Mouse (Mus musculus): ENCODE results near the gene Sycp2l. TPM values are rescaled to one million over a fixed set of nuclear protein-coding genes. Genes with fewer than 3 reads are reported as not detected.

Gene Sycp2l
- polyA plus RNA-seq, 1 experiment from 2014 or later, result not detected

GRCm38 (mm10) chr13:41094160-41094559, 19.9 kb upstream of the Sycp2l start:
- no peak overlapping the region for H3K4me3 ChIP-seq (ENCODE audit: low read depth, low read length)
- 0 out of 2 replicates have a peak, but pooled peaks cover 11% of the 10 kb centered on the region for H3K27me3 ChIP-seq (replicated peaks; ENCODE audit: insufficient read depth, low read length)
- no peak overlapping the region for H3K4me2 ChIP-seq (replicated peaks; ENCODE audit: low read depth, low read length)
- H3K9me3 ChIP-seq (ENCODE audit: low read length), result no peaks in the 10 kb centered on the region
- no peaks in the 10 kb centered on the region for H3K4me1 ChIP-seq (ENCODE audit: insufficient read depth, low read depth, low read length)
- DNase-seq (ENCODE audit: low spot score) (no peak), ATAC-seq (no peak)
- no peak overlapping the region for H3K27ac ChIP-seq (ENCODE audit: low read length)
- H3K36me3 ChIP-seq (ENCODE audit: insufficient read depth, low read length), result no peaks in the 10 kb centered on the region
- TF ChIP-seq CTCF (IDR thresholded peaks at IDR 0.05) (no peak), EP300 (IDR thresholded peaks at IDR 0.05) (no peak)
- WGBS, result 59% methylated on average over 10 of the region's 10 CpGs
- no peak overlapping the region for H3K9ac ChIP-seq (replicated peaks; ENCODE audit: low read depth)

DNA sequence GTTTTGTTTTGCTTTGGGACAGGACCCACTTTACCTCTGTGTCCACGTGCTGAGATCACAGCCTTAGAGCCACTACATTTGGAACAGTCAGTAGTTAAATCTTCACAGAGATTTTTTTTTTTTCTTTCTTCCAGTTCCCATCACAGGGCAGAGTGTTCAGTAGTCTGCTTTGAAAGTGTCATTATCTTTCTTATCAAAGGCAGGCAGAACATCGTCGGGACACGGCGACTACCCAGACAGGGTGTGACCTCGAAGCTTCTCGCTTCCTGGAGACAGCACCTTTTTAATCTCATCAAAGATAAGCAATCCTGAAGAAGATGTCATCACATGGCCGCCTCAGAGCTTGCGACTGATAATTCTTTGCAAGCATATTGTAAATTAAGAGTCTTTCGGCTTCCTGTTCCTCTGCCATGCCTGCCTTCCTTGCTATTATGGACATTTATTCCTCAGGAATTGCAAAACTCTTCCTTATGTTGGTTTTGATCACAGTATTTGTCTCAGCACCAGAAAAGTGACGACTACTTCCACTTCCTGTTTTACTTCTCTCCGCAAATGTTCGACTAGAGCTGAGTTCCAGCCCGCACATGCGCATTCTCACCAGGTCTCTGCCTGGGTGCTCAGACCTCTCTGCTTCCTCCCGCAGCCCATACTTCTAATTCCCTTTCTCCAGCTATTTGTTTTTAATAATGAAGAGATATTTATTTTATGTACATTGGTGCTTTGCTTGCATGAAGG, 16.6 kb upstream of the Sycp2l start:
- H3K27me3 ChIP-seq (replicated peaks; ENCODE audit: insufficient read depth, low read length), result 0 out of 2 replicates have a peak, but pooled peaks cover 6% of the 10 kb centered on the region
- H3K36me3 ChIP-seq (ENCODE audit: insufficient read depth, low read length), result no peaks in the 10 kb centered on the region
- no peak overlapping the region for H3K27ac ChIP-seq (ENCODE audit: low read length)
- TF ChIP-seq EP300 (IDR thresholded peaks at IDR 0.05), result no peak
- TF ChIP-seq CTCF (IDR thresholded peaks at IDR 0.05), result no peak
- 33% methylated on average over 16 of the region's 16 CpGs for whole genome bisulfite sequencing
- H3K4me2 ChIP-seq (replicated peaks; ENCODE audit: low read depth, low read length), result peak overlapping the region; percentile 27; the same call in 1 of the 2 replicates
- DNase-seq (ENCODE audit: low spot score) (peak; percentile 18), ATAC-seq (no peak)
- no peak overlapping the region for H3K9ac ChIP-seq (replicated peaks; ENCODE audit: low read depth)
- H3K9me3 ChIP-seq (ENCODE audit: low read length), result no peaks in the 10 kb centered on the region
- no peaks in the 10 kb centered on the region for H3K4me1 ChIP-seq (ENCODE audit: insufficient read depth, low read depth, low read length)
- no peak overlapping the region for H3K4me3 ChIP-seq (ENCODE audit: low read depth, low read length)

GRCm38 (mm10) chr13:41098325-41098724, 15.8 kb upstream of the Sycp2l start:
- no peak overlapping the region for H3K9ac ChIP-seq (replicated peaks; ENCODE audit: low read depth)
- TF ChIP-seq CTCF (IDR thresholded peaks at IDR 0.05) (no peak), EP300 (IDR thresholded peaks at IDR 0.05) (no peak)
- H3K9me3 ChIP-seq (ENCODE audit: low read length), result no peaks in the 10 kb centered on the region
- ATAC-seq (no peak), DNase-seq (ENCODE audit: low spot score) (no peak)
- no peak overlapping the region for H3K4me3 ChIP-seq (ENCODE audit: low read depth, low read length)
- WGBS, result 69% methylated on average over 15 of the region's 15 CpGs
- H3K36me3 ChIP-seq (ENCODE audit: insufficient read depth, low read length), result no peaks in the 10 kb centered on the region
- no peaks in the 10 kb centered on the region for H3K4me1 ChIP-seq (ENCODE audit: insufficient read depth, low read depth, low read length)
- H3K27ac ChIP-seq (ENCODE audit: low read length), result no peak overlapping the region
- 0 out of 2 replicates have a peak, but pooled peaks cover 2% of the 10 kb centered on the region for H3K27me3 ChIP-seq (replicated peaks; ENCODE audit: insufficient read depth, low read length)
- no peak overlapping the region for H3K4me2 ChIP-seq (replicated peaks; ENCODE audit: low read depth, low read length)

DNA sequence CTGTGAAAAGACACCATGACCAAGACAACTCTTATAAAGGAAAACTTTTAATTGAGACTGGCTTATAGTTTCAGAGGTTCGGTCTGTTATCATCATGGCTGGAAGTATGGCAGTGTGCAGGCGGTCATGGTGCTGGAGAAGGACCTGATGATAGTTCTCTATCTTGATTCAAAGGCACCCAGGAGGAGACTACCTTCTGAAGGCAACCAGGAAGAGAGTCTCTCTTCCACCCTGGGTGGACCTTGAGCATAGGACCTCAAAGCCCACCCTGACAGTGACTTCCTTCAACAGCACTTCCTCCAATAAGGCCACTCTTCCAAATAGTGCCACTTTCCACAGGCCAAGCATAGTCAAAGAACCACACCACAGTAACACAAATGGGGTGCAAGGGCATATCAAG, 14.1 kb upstream of the Sycp2l start:
- 94% methylated on average over 2 of the region's 2 CpGs for WGBS
- H3K9me3 ChIP-seq (ENCODE audit: low read length), result no peaks in the 10 kb centered on the region
- H3K36me3 ChIP-seq (ENCODE audit: insufficient read depth, low read length), result no peaks in the 10 kb centered on the region
- no peak overlapping the region for H3K4me3 ChIP-seq (ENCODE audit: low read depth, low read length)
- H3K4me1 ChIP-seq (ENCODE audit: insufficient read depth, low read depth, low read length), result no peaks in the 10 kb centered on the region
- H3K9ac ChIP-seq (replicated peaks; ENCODE audit: low read depth), result no peak overlapping the region
- H3K27ac ChIP-seq (ENCODE audit: low read length), result no peak overlapping the region
- DNase-seq (ENCODE audit: low spot score), result no peak
- no peak for ATAC-seq
- no peaks in the 10 kb centered on the region for H3K27me3 ChIP-seq (replicated peaks; ENCODE audit: insufficient read depth, low read length)
- H3K4me2 ChIP-seq (replicated peaks; ENCODE audit: low read depth, low read length), result no peak overlapping the region
- TF ChIP-seq EP300 (IDR thresholded peaks at IDR 0.05) (no peak), CTCF (IDR thresholded peaks at IDR 0.05) (no peak)

- 56% methylated on average over 12 of the region's 12 CpGs for WGBS
- TF ChIP-seq EP300 (IDR thresholded peaks at IDR 0.05) (no peak), CTCF (IDR thresholded peaks at IDR 0.05) (no peak)
- Histone ChIP-seq H3K27ac (ENCODE audit: low read length) (no peak overlapping the region), H3K36me3 (ENCODE audit: insufficient read depth, low read length) (no peaks in the 10 kb centered on the region), H3K9me3 (ENCODE audit: low read length) (no peaks in the 10 kb centered on the region), H3K4me2 (replicated peaks; ENCODE audit: low read depth, low read length) (no peak overlapping the region), H3K27me3 (replicated peaks; ENCODE audit: insufficient read depth, low read length) (no peaks in the 10 kb centered on the region), H3K4me1 (ENCODE audit: insufficient read depth, low read depth, low read length) (no peaks in the 10 kb centered on the region), H3K9ac (replicated peaks; ENCODE audit: low read depth) (no peak overlapping the region), H3K4me3 (ENCODE audit: low read depth, low read length) (no peak overlapping the region)
- no peak for ATAC-seq
- DNase-seq (ENCODE audit: low spot score), result no peak
Observed at GRCm38 (mm10) chr13:41103841-41104525, 10.1 kb upstream of the Sycp2l start.

DNA sequence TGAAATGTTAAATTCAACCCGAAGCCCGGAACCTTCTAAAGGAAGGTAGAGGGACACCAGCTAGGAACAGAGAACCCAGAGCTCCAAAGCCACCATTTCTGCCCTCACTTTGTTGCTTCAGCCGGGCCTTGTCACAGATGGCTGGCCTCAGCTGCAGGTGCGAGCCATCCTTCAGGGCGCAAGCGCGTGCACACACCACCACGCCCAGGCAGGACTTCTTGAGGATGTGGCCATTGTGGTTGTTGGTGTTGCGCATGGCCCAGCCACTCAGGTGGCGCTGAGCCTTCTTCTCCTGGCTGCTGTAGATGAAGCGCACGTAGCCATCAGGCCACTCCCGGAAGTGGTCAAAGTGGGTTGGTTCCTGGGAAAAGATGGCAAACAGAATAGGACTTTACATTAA, 8.6 kb upstream of the Sycp2l start:
- H3K4me3 ChIP-seq (ENCODE audit: low read depth, low read length), result no peak overlapping the region
- no peaks in the 10 kb centered on the region for H3K4me1 ChIP-seq (ENCODE audit: insufficient read depth, low read depth, low read length)
- H3K4me2 ChIP-seq (replicated peaks; ENCODE audit: low read depth, low read length), result no peak overlapping the region
- TF ChIP-seq CTCF (IDR thresholded peaks at IDR 0.05) (no peak), EP300 (IDR thresholded peaks at IDR 0.05) (no peak)
- 91% methylated on average over 13 of the region's 13 CpGs for WGBS
- no peak overlapping the region for H3K9ac ChIP-seq (replicated peaks; ENCODE audit: low read depth)
- no peaks in the 10 kb centered on the region for H3K9me3 ChIP-seq (ENCODE audit: low read length)
- no peak for DNase-seq (ENCODE audit: low spot score)
- no peaks in the 10 kb centered on the region for H3K36me3 ChIP-seq (ENCODE audit: insufficient read depth, low read length)
- no peak overlapping the region for H3K27ac ChIP-seq (ENCODE audit: low read length)
- H3K27me3 ChIP-seq (replicated peaks; ENCODE audit: insufficient read depth, low read length), result no peaks in the 10 kb centered on the region
- ATAC-seq, result no peak
